Mouse (Mus musculus) heart, adult 2 months (tissue): ENCODE measurements around the gene Gm10720. TPM values are rescaled to one million over a fixed set of nuclear protein-coding genes. Genes with fewer than 3 reads are reported as not detected.
"Not testable (repeated sequence)": the region's sequence is repeated elsewhere in the genome, so short reads cannot be mapped to it uniquely, and the experiment has no call there.

Experiments used
- DNase-seq, 2 experiments: peaks; one replicate each; pipeline ENCODE4 v3.0.0; 2021
- H3K27ac ChIP-seq: fragments of 200-600 bp; 2 replicates; pipeline ENCODE4 v1.8.1; 2022
- H3K27me3 ChIP-seq: fragments of 200-500 bp; 2 replicates; pipeline ENCODE4 v1.6.1; 2012; ENCODE audit warnings: mild to moderate bottlenecking, low read length, inconsistent platforms, mixed read lengths; ENCODE audit not compliant: control insufficient read depth, insufficient read depth
- H3K36me3 ChIP-seq: fragments of 200-500 bp; 2 replicates; pipeline ENCODE4 v1.6.1; 2012; ENCODE audit warnings: low read length, inconsistent platforms; ENCODE audit not compliant: control insufficient read depth, insufficient read depth
- H3K4me1 ChIP-seq: fragments of 200-500 bp; 2 replicates; pipeline ENCODE4 v1.6.1; 2011; ENCODE audit warnings: low read length; ENCODE audit not compliant: control insufficient read depth, insufficient read depth
- H3K4me3 ChIP-seq: fragments of 200-600 bp; 2 replicates; pipeline ENCODE4 v1.8.1; 2022
- H3K79me2 ChIP-seq: fragments of 200-500 bp; replicated peaks from 2 replicates; pipeline ENCODE4 v1.6.1; 2012; ENCODE audit warnings: mild to moderate bottlenecking, inconsistent platforms, low read length, moderate library complexity, mixed read lengths; ENCODE audit not compliant: control insufficient read depth, insufficient read depth
- H3K9ac ChIP-seq: fragments of 200-500 bp; 2 replicates; pipeline ENCODE4 v1.6.1; 2012; ENCODE audit warnings: low read depth, mild to moderate bottlenecking, control low read depth, inconsistent platforms, low read length, mixed read lengths
- WGBS: fragments of 180-500 bp; shearing (Covaris S2); methylation state at CpG from one replicate; pipeline ENCODE4 v1.1.7; 2018; 5-methylcytosine and 5-hydroxymethylcytosine counted together
- intact Hi-C: fragments of 180-260 bp; cut with DNase I; formaldehyde crosslinking; loops from one replicate; pipeline ENCODE4 v1.15.1; 2025
- microRNA-seq, 2 experiments: library from miRNA; unstranded; fragments of <30 nt; microRNA quantifications; one replicate each; pipeline ENCODE4 v1.2.0; 2021
- polyA plus RNA-seq: library from polyadenylated mRNA; depleted of rRNA; stranded (reverse); fragments of >200 nt; gene quantifications from 2 replicates; pipeline ENCODE4 v1.2.3, GENCODE M21; 2012; rRNA removed
- total RNA-seq, 2 experiments: library from RNA; stranded (reverse); gene quantifications; 2 replicates each; pipeline ENCODE4 v1.2.3; 2021

The Gm10720 gene
- total and polyA plus RNA-seq, 3 experiments, result not detected

DNA sequence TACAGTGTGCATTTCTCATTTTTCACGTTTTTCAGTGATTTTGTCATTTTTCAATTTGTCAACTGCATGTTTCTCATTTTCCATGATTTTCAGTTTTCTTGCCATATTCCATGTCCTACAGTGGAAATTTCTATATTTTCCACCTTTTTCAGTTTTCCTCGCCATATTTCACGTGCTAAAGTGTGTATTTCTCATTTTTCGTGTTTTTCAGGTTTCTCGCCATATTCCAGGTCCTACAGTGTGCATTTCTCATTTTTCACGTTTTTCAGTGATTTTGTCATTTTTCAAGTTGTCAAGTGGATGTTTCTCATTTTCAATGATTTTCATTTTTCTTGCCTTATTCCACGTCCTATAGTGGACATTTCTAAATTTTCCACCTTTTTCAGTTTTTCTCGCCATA is 21.1 kb downstream of the Gm10720 start, which contains the start of gene Gm10715:
TSS of gene Gm10715 (plus strand) at position 301 of the 400 bp plus-strand sequence.
- H3K27ac ChIP-seq, H3K79me2 ChIP-seq, intact Hi-C loops, H3K4me1 ChIP-seq, DNase-seq, H3K4me3 ChIP-seq, H3K36me3 ChIP-seq, H3K9ac ChIP-seq, H3K27me3 ChIP-seq: not testable (repeated sequence)
- 78% methylated on average over 8 of the region's 8 CpGs for whole genome bisulfite sequencing

DNA sequence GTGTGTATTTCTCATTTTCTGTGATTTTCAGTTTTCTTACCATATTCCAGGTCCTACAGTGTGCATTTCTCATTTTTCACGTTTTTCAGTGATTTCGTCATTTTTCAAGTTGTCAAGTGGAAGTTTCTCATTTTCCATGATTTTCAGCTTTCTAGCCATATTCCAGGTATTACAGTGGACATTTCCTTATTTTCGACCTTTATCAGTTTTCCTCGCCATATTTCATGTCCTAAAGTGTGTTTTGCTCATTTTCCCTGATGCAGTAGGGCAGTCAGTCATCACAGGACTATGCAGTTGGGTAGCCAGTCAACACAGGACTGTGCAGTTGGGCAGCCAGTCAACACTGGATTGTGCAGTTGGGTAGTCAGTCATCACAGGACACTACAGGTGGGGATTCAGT is 22.7 kb downstream of the Gm10720 start:
- H3K79me2 ChIP-seq, H3K36me3 ChIP-seq, H3K4me3 ChIP-seq, H3K27ac ChIP-seq, DNase-seq, H3K4me1 ChIP-seq, H3K27me3 ChIP-seq, H3K9ac ChIP-seq, intact Hi-C loops: not testable (repeated sequence)
- 65% methylated on average over 4 of the region's 4 CpGs for WGBS

Small RNAs within 50 kb of the gene (microRNA-seq; reads per million reads assigned to microRNA genes)
- gene Mir101c, result 0 reads per million in 2 experiments

Other genes starting within 250 kb of the Gm10720 start
- not detected for gene Gm10722, start 14.7 kb upstream of the Gm10720 start, total RNA-seq
- not detected in 2 replicates for gene Gm10722, start 14.7 kb upstream of the Gm10720 start, polyA plus RNA-seq
- gene Gm11168, start 12.3 kb upstream of the Gm10720 start, total RNA-seq, result not detected
- not detected in 2 replicates for gene Gm11168, start 12.3 kb upstream of the Gm10720 start, polyA plus RNA-seq
- gene Gm10721, start 2.5 kb upstream of the Gm10720 start, total RNA-seq, result under 1 TPM in 1 of 2 experiments, not detected in 1; 0.63 TPM
- gene Gm10721, start 2.5 kb upstream of the Gm10720 start, polyA plus RNA-seq, result not detected in 2 replicates
- gene Gm10719, start 1.8 kb downstream of the Gm10720 start, total RNA-seq, result not detected
- not detected in 2 replicates for gene Gm10719, start 1.8 kb downstream of the Gm10720 start, polyA plus RNA-seq
- under 1 TPM; 0.60 to 0.75 TPM for gene Gm10718, start 7.9 kb downstream of the Gm10720 start, total RNA-seq
- gene Gm10718, start 7.9 kb downstream of the Gm10720 start, polyA plus RNA-seq, result not detected in 2 replicates
- under 1 TPM in 1 of 2 experiments, not detected in 1; 0.39 TPM for gene Gm10717, start 9.8 kb downstream of the Gm10720 start, total RNA-seq
- gene Gm10717, start 9.8 kb downstream of the Gm10720 start, polyA plus RNA-seq, result not detected in 2 replicates
- not detected for gene Gm17535, start 18.9 kb downstream of the Gm10720 start, total RNA-seq
- not detected in 2 replicates for gene Gm17535, start 18.9 kb downstream of the Gm10720 start, polyA plus RNA-seq
- gene Gm10715, start 21.2 kb downstream of the Gm10720 start, total RNA-seq, result not detected
- not detected in 2 replicates for gene Gm10715, start 21.2 kb downstream of the Gm10720 start, polyA plus RNA-seq